Mouse (Mus musculus) embryonic facial prominence, embryonic 10.5 days (tissue): ENCODE data around the gene Herc1. TPM values are rescaled to one million over a fixed set of nuclear protein-coding genes. Genes with fewer than 3 reads are reported as not detected.

ENCODE experiments used
- DNase-seq: peaks from one replicate; pipeline ENCODE4 v3.0.0-alpha.2; 2017; ENCODE audit warnings: low spot score
- H3K27ac ChIP-seq: fragments of 300-500 bp; sonication (generic); replicated peaks from 2 replicates; pipeline ENCODE4 v1.5.1; 2016; ENCODE audit warnings: mild to moderate bottlenecking
- H3K27me3 ChIP-seq: fragments of 300-500 bp; sonication (generic); replicated peaks from 2 replicates; pipeline ENCODE4 v1.6.1; 2016; ENCODE audit warnings: low read depth, mild to moderate bottlenecking; ENCODE audit not compliant: poor library complexity, severe bottlenecking
- H3K36me3 ChIP-seq: fragments of 300-500 bp; sonication (generic); replicated peaks from 2 replicates; pipeline ENCODE4 v1.6.1; 2016; ENCODE audit warnings: mild to moderate bottlenecking, moderate library complexity
- H3K4me1 ChIP-seq: fragments of 300-500 bp; sonication (generic); 2 replicates; pipeline ENCODE4 v1.6.1; 2016
- H3K4me3 ChIP-seq: fragments of 300-500 bp; sonication (generic); 2 replicates; pipeline ENCODE4 v1.5.1; 2016; ENCODE audit warnings: mild to moderate bottlenecking, moderate library complexity
- H3K9me3 ChIP-seq: fragments of 300-500 bp; sonication (generic); 2 replicates; pipeline ENCODE4 v1.6.1; 2016; ENCODE audit warnings: mild to moderate bottlenecking
- WGBS: fragments of 180-500 bp; shearing (Covaris S2); methylation state at CpG from one replicate; pipeline ENCODE4 v1.1.7; 2016; 5-methylcytosine and 5-hydroxymethylcytosine counted together
- polyA plus RNA-seq: library from polyadenylated mRNA; unstranded; fragments of >200 nt; fragmentation: Nextera tagmentation; extraction: Ambion mirVana; gene quantifications from 2 replicates; pipeline ENCODE4 v1.2.1, GENCODE M21; 2016

The Herc1 gene
- polyA plus RNA-seq, 1 experiment from 2014 or later = 25.7 TPM

GRCm38 (mm10) chr9:66330437-66330836 lies 19.8 kb upstream of the Herc1 start:
- Histone ChIP-seq H3K27ac (no peak overlapping the region), H3K4me1 (peaks cover 15% of the 10 kb centered on the region), H3K27me3 (no peaks in the 10 kb centered on the region), H3K9me3 (no peaks in the 10 kb centered on the region), H3K4me3 (no peak overlapping the region), H3K36me3 (no peaks in the 10 kb centered on the region)
- no peak for DNase-seq
- WGBS = 75% methylated on average over 3 of the region's 3 CpGs

GRCm38 (mm10) chr9:66331548-66331947 lies 18.7 kb upstream of the Herc1 start:
- Histone ChIP-seq H3K4me1 (peaks cover 15% of the 10 kb centered on the region), H3K27ac (no peak overlapping the region), H3K4me3 (no peak overlapping the region), H3K36me3 (no peaks in the 10 kb centered on the region), H3K27me3 (no peaks in the 10 kb centered on the region), H3K9me3 (no peaks in the 10 kb centered on the region)
- no peak for DNase-seq
- 87% methylated on average over 2 of the region's 2 CpGs for WGBS

DNA sequence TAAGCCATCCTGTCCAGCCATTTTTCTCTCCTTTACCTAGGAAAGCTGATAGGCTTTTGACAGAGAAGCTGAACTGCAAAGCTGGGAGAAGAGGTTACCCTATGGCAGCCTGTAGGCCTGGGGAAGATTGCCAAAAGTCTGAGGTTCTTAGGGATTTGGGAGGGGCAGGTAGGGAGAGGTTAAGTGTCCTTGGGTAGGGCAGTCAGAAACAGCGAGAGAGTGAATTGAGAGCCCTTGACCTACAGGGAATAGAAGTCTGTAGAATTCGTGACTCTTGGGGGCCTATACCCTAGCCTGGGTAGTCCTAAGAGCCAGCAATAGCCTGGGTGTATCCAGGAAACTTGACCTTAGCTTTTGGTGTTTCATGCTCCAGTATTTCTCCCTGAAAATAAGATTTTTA lies 17.9 kb upstream of the Herc1 start:
- 80% methylated on average over 2 of the region's 2 CpGs for WGBS
- Histone ChIP-seq H3K4me1 (peaks cover 15% of the 10 kb centered on the region), H3K4me3 (no peak overlapping the region), H3K36me3 (no peaks in the 10 kb centered on the region), H3K27me3 (no peaks in the 10 kb centered on the region), H3K9me3 (no peaks in the 10 kb centered on the region), H3K27ac (no peak overlapping the region)
- DNase-seq = no peak

GRCm38 (mm10) chr9:66337280-66337679 lies 13.0 kb upstream of the Herc1 start:
- no peak for DNase-seq
- no peak overlapping the region for H3K4me3 ChIP-seq
- 0 out of 2 replicates have a peak, but pooled peaks cover 2% of the 10 kb centered on the region for H3K4me1 ChIP-seq
- no peak overlapping the region for H3K27ac ChIP-seq
- no peaks in the 10 kb centered on the region for H3K27me3 ChIP-seq
- H3K9me3 ChIP-seq = no peaks in the 10 kb centered on the region
- no peaks in the 10 kb centered on the region for H3K36me3 ChIP-seq

DNA sequence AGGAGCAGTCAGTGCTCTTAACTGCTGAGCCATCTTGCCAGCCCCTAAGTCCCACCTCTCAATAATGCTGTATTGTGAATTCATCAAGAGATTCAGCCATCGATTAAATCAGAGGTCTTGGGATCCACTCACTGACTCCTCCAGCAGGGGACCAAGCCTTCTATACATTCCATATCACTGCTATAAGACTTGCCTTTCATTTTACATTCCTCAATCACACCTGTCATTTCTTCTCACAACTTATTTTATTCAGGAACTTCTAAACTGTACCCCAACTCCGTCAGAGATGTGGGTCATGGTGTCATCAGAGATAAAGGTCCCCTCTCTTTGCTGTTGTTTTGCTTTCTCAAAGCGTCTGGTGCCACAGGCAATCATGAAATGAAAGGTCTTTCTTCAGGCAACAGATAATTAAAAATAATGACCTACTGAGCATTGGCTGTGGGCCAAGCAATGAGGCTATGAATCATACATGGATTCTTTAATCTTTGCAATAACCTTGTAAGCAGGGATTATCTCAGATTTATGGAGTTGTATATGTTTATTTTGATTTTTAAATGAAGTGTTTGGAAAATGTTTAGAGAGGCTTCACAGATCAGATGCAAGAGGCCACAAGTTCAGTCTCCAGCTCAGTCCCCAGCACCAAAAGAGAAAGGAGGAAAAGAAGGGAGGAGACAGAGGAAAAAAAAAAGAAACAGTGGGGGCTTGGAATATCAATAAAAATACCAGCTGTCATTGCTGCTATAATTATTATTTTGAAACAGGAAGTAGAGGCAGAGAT lies 12.1 kb upstream of the Herc1 start:
- Histone ChIP-seq H3K36me3 (no peaks in the 10 kb centered on the region), H3K27me3 (no peaks in the 10 kb centered on the region), H3K4me3 (no peak overlapping the region), H3K9me3 (no peaks in the 10 kb centered on the region), H3K4me1 (0 out of 2 replicates have a peak, but pooled peaks cover 2% of the 10 kb centered on the region), H3K27ac (no peak overlapping the region)
- 73% methylated on average over 3 of the region's 3 CpGs for WGBS
- no peak for DNase-seq

DNA sequence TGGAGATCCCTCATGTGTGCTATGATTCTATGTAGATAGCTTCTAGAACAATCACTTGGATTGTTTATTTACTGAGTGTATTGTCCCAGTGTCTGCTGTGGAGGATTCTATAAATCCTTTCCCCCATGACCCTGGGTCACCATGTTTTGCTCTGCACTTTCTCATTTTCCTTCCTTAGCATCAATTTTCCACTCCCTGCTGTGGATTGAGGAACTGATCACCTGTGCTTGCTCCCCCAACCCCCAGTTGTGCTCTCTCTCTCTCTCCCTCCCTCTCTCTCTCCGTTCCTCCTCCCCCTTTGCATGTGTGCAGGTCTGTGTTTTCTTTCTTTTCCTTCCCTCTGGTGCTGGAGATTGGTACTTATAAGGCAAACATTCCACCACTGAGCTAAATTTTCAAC lies 10.5 kb upstream of the Herc1 start:
- Histone ChIP-seq H3K27ac (no peak overlapping the region), H3K4me3 (no peak overlapping the region), H3K27me3 (no peaks in the 10 kb centered on the region), H3K36me3 (no peaks in the 10 kb centered on the region), H3K4me1 (0 out of 2 replicates have a peak, but pooled peaks cover 2% of the 10 kb centered on the region), H3K9me3 (no peaks in the 10 kb centered on the region)
- 56% methylated on average over 1 of the region's 1 CpGs for WGBS
- DNase-seq = no peak

GRCm38 (mm10) chr9:66340394-66341094 lies 9.7 kb upstream of the Herc1 start:
- 85% methylated on average over 3 of the region's 3 CpGs for WGBS

DNA sequence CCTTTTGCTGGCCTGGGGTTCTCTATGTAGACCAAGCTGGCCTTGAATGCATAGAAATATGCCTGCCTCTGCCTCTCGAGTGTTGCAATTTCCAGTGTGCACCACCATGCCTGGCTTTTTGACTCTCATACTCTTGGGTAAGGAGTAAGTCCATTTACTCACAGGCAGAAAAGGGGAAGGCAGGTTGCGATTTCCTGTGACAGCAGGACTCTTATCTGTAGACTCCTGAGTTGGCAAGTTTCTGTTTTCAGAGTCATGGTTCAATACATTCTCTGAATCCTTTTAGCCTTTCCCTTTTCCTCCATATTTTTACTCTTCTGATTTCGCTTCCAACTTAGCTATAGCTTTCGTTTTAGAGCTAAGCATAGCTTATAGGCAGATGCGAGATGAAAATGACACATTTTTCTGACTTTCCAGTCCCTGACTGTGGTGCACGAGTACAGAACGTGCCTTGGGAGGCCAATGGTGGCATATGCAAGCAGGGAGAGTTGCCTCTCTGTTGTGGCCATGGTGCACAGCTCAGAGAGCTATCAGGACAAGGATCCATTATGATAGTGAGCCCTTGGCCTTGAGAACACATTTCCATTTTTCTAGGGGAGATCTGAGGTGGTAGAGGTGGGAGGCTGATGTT lies 2.7 kb upstream of the Herc1 start:
- Histone ChIP-seq H3K9me3 (no peaks in the 10 kb centered on the region), H3K27ac (no peak overlapping the region), H3K27me3 (no peaks in the 10 kb centered on the region), H3K4me3 (no peak overlapping the region), H3K4me1 (peaks cover 28% of the 10 kb centered on the region), H3K36me3 (no peaks in the 10 kb centered on the region)
- no peak for DNase-seq
- WGBS = 87% methylated on average over 7 of the region's 7 CpGs

More at GRCm38 (mm10) chr9:66340394-66341094, 9.7 kb upstream of the Herc1 start:
- H3K9me3 ChIP-seq = no peaks in the 10 kb centered on the region
- DNase-seq = no peak
- 0 out of 2 replicates have a peak, but pooled peaks cover 2% of the 10 kb centered on the region for H3K4me1 ChIP-seq
- H3K4me3 ChIP-seq = no peak overlapping the region
- H3K27me3 ChIP-seq = no peaks in the 10 kb centered on the region
- no peak overlapping the region for H3K27ac ChIP-seq
- no peaks in the 10 kb centered on the region for H3K36me3 ChIP-seq

DNA sequence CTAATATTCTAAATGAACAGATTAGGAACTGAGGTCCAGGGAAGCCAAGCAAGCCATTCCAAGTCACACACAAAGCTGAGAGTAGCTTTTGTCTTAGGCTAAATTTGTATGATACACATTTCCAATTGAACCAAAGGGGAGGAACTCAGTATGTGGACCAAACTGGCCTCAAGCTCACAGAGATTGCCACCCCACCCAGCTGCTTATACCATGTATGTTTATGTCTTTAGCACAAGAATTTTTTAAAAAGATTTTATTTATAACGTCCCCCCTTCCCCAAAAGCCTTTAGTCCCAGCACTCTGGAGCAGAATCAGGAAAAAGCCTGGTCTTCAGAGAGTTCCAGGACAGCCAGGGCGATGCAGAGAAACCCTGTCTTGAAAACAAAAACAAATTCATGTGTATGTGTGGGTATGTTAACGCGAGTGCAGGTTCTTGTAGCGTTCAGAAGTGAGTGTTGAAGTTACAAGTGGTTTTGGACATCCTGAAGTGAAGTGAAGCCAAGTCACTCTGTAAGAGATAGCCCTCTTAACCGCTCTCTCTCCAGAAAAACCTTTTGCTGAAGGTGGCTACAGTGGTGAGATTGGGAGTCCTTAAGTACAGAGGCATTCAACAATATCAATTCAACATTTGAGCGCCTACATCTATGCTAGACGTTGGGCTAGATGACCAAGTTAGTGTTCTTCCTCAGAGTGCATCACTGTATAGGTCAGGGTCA lies 948 bp upstream of the Herc1 start:
- DNase-seq = peak; percentile 11
- no peaks in the 10 kb centered on the region for H3K27me3 ChIP-seq
- no peaks in the 10 kb centered on the region for H3K9me3 ChIP-seq
- peak overlapping the region; percentile 94 for H3K27ac ChIP-seq
- 36% methylated on average over 8 of the region's 8 CpGs for WGBS
- H3K4me1 ChIP-seq = peaks cover 28% of the 10 kb centered on the region
- H3K4me3 ChIP-seq = peak overlapping the region; percentile 99
- no peaks in the 10 kb centered on the region for H3K36me3 ChIP-seq

- Histone ChIP-seq H3K9me3 (no peaks in the 10 kb centered on the region), H3K4me3 (peak overlapping the region; percentile 99), H3K36me3 (no peaks in the 10 kb centered on the region), H3K27me3 (no peaks in the 10 kb centered on the region), H3K4me1 (peaks cover 28% of the 10 kb centered on the region), H3K27ac (peak overlapping the region; percentile 94)
- WGBS = 1% methylated on average over 32 of the region's 32 CpGs
- no peak for DNase-seq
Measured at GRCm38 (mm10) chr9:66350788-66351430, 659 bp downstream of the Herc1 start.

DNA sequence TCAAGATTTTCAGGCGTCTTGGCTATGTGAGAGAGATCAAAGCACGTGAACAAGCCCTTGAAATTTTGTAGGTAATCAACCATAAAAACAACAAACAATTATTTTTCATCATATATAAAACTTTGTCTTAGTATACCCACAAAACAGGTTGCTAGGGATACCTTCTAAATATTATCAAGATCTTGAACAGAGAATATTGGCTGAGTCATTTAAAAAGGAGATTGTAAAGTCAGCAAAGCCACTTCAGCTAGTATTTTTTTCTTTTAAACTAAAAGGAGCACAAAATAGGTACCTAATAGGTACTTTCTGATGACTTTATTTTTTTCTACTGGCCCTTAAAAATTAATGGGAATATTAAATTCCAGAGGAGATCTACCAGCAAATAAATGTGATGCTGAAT lies 2.5 kb downstream of the Herc1 start:
- DNase-seq = no peak
- 83% methylated on average over 2 of the region's 2 CpGs for WGBS
- H3K4me1 ChIP-seq = peaks cover 28% of the 10 kb centered on the region
- H3K27me3 ChIP-seq = no peaks in the 10 kb centered on the region
- no peaks in the 10 kb centered on the region for H3K9me3 ChIP-seq
- no peaks in the 10 kb centered on the region for H3K36me3 ChIP-seq
- H3K27ac ChIP-seq = no peak overlapping the region
- no peak overlapping the region for H3K4me3 ChIP-seq

GRCm38 (mm10) chr9:66359135-66359534 lies 8.9 kb downstream of the Herc1 start:
- DNase-seq = no peak
- WGBS = 93% methylated on average over 4 of the region's 4 CpGs
- Histone ChIP-seq H3K27ac (no peak overlapping the region), H3K4me1 (peaks cover 5% of the 10 kb centered on the region; the same call in 1 of the 2 replicates), H3K36me3 (no peaks in the 10 kb centered on the region), H3K27me3 (no peaks in the 10 kb centered on the region), H3K9me3 (no peaks in the 10 kb centered on the region), H3K4me3 (no peak overlapping the region)
